Mouse (Mus musculus): Measurements from ENCODE around the gene Atf6b.

GRCm38 (mm10) chr17:34683686-34684220, 36.8 kb downstream of the Atf6b start:
- no peak for TF ChIP-seq ZNF384 (IDR thresholded peaks at IDR 0.05; ENCODE audit: low read depth, low read length)
- no peak for TF ChIP-seq HCFC1 (IDR thresholded peaks at IDR 0.05; ENCODE audit: borderline replicate concordance, insufficient read depth, low read length)

Data from ES-E14 (cell line).